Mouse (Mus musculus) left cerebral cortex, adult 8-10 months (tissue): Measurements from ENCODE around the gene Vmn2r86. TPM values are rescaled to one million over a fixed set of nuclear protein-coding genes. Genes with fewer than 3 reads are reported as not detected.
"Not testable (repeated sequence)": the region's sequence is repeated elsewhere in the genome, so short reads cannot be mapped to it uniquely, and the experiment has no call there.

ENCODE experiments used
- DNase-seq, 2 experiments: peaks; one replicate each; pipeline ENCODE4 v3.0.0; 2022; ENCODE audit warnings: low spot score in 2 of 2
- total RNA-seq, 4 experiments: library from RNA; stranded (reverse); gene quantifications; 2 replicates each; pipeline ENCODE4 v1.2.4; 2022

Gene Vmn2r86
- under 1 TPM; 0.27 to 0.50 (median 0.33) TPM for total RNA-seq

- DNase-seq = not testable (repeated sequence)
These were observed at the start of gene Vmn2r86 for GRCm38 (mm10) chr10:130455950-130456349. Gene Vmn2r86, minus strand, starts transcription at chr10:130456050.

- DNase-seq = no peak
These were observed 41.4 kb upstream of the Vmn2r86 start, which contains the start of gene Vmn2r87 for GRCm38 (mm10) chr10:130497296-130497695. Gene Vmn2r87, minus strand, starts transcription at chr10:130497396.

GRCm38 (mm10) chr10:130470311-130470760 lies 14.5 kb upstream of the Vmn2r86 start:
- peak in 1 of 2 experiments; percentile 7 for DNase-seq

GRCm38 (mm10) chr10:130444776-130445175 lies 11.1 kb downstream of the Vmn2r86 start:
- no peak for DNase-seq

- not testable (repeated sequence) for DNase-seq
These were observed 21.5 kb downstream of the Vmn2r86 start for GRCm38 (mm10) chr10:130434185-130434898.

- not testable (repeated sequence) for DNase-seq
These were observed 26.2 kb downstream of the Vmn2r86 start, which contains the start of gene Vmn2r85 for GRCm38 (mm10) chr10:130429603-130430002. Gene Vmn2r85, minus strand, starts transcription at chr10:130429703.

- DNase-seq = not testable (repeated sequence)
These were observed 33.5 kb downstream of the Vmn2r86 start for GRCm38 (mm10) chr10:130422368-130422767.

- no peak for DNase-seq
These were observed 35.4 kb downstream of the Vmn2r86 start for GRCm38 (mm10) chr10:130420401-130420800.

GRCm38 (mm10) chr10:130419954-130420353 lies 35.9 kb downstream of the Vmn2r86 start:
- not testable (repeated sequence) for DNase-seq

GRCm38 (mm10) chr10:130416352-130416751 lies 39.5 kb downstream of the Vmn2r86 start:
- DNase-seq = not testable (repeated sequence)

- DNase-seq = not testable (repeated sequence)
These were observed 43.6 kb downstream of the Vmn2r86 start for GRCm38 (mm10) chr10:130412167-130412698.

- DNase-seq = no peak
These were observed 61.6 kb downstream of the Vmn2r86 start, which contains the start of gene Vmn2r84 for GRCm38 (mm10) chr10:130394232-130394631. Gene Vmn2r84, minus strand, starts transcription at chr10:130394332.

Other genes starting within 250 kb of the Vmn2r86 start
- gene Olfr827, start 241.6 kb downstream of the Vmn2r86 start, total RNA-seq = not detected
- gene Neurod4, start 175.8 kb downstream of the Vmn2r86 start, total RNA-seq = under 1 TPM in 3 of 4 experiments, not detected in 1; 0.22 to 0.61 (median 0.39) TPM
- 1 to 10 TPM; 1.8 to 2.4 (median 2.1) TPM for gene Tespa1, start 133.2 kb downstream of the Vmn2r86 start, total RNA-seq
- under 1 TPM; 0.21 to 0.40 (median 0.27) TPM for gene Vmn2r84, start 61.7 kb downstream of the Vmn2r86 start, total RNA-seq
- gene Vmn2r85, start 26.3 kb downstream of the Vmn2r86 start, total RNA-seq = under 1 TPM; 0.39 to 0.86 (median 0.79) TPM
- 1 to 10 TPM in 1 of 4 experiments, under 1 TPM in 3; 0.78 to 1.1 (median 0.85) TPM for gene Vmn2r87, start 41.3 kb upstream of the Vmn2r86 start, total RNA-seq